Mouse (Mus musculus): ENCODE results near the gene Mup1. TPM values are rescaled to one million over a fixed set of nuclear protein-coding genes. Genes with fewer than 3 reads are reported as not detected.

Mup1 gene
- polyA plus RNA-seq (2017; shearing (Covaris generic)): not detected

GRCm38 (mm10) chr4:60501860-60502259, at the start of gene Mup1:
Mup1 (minus strand) TSS chr4:60501960.

Other genes starting within 250 kb of the Mup1 start
- gene Mup9, start 80.0 kb downstream of the Mup1 start, polyA plus RNA-seq (2017; shearing (Covaris generic)): not detected
- not detected for gene Mup10, start 80.2 kb upstream of the Mup1 start, polyA plus RNA-seq (2017; shearing (Covaris generic))
- not detected for gene Mup11, start 160.5 kb upstream of the Mup1 start, polyA plus RNA-seq (2017; shearing (Covaris generic))
- gene Mup12, start 239.4 kb upstream of the Mup1 start, polyA plus RNA-seq (2017; shearing (Covaris generic)): not detected

All from inflammation-experienced regulatory T-cells, adult 16 weeks (primary cell).